Mouse (Mus musculus): ENCODE measurements at regions not wholly inside any gene's neighbourhood (a gene's known extent, or its start where the extent isn't known, plus 50 kb on each side); places are given as distances from the start of the nearest gene placed in this dataset.

GRCm38 (mm10) chr11:95198196-95198595 lies 52.1 kb upstream of the Dlx4 start:
- H3K4me2 ChIP-seq (replicated peaks): no peak overlapping the region
- WGBS: 38% methylated on average over 13 of the region's 13 CpGs
- no peak overlapping the region for H3K27ac ChIP-seq
- H3K36me3 ChIP-seq: no peaks in the 10 kb centered on the region
- ATAC-seq (ENCODE audit: low FRiP score): no peak
- no peak overlapping the region for H3K9ac ChIP-seq
- no peaks in the 10 kb centered on the region; the same call in 1 of the 2 replicates for H3K9me3 ChIP-seq (replicated peaks)
- peaks cover 22% of the 10 kb centered on the region for H3K4me1 ChIP-seq
- peaks cover 49% of the 10 kb centered on the region for H3K27me3 ChIP-seq
- H3K4me3 ChIP-seq: no peak overlapping the region

- H3K4me2 ChIP-seq (replicated peaks): no peak overlapping the region
- H3K4me3 ChIP-seq: no peak overlapping the region
- no peaks in the 10 kb centered on the region; the same call in 1 of the 2 replicates for H3K9me3 ChIP-seq (replicated peaks)
- no peaks in the 10 kb centered on the region for H3K36me3 ChIP-seq
- no peak overlapping the region for H3K27ac ChIP-seq
- H3K4me1 ChIP-seq: peaks cover 23% of the 10 kb centered on the region
- ATAC-seq (ENCODE audit: low FRiP score): no peak
- peaks cover 66% of the 10 kb centered on the region for H3K27me3 ChIP-seq
- WGBS: 60% methylated on average over 3 of the region's 3 CpGs
- no peak overlapping the region for H3K9ac ChIP-seq
These were observed 54.9 kb upstream of the Dlx4 start for GRCm38 (mm10) chr11:95200971-95201370.

DNA sequence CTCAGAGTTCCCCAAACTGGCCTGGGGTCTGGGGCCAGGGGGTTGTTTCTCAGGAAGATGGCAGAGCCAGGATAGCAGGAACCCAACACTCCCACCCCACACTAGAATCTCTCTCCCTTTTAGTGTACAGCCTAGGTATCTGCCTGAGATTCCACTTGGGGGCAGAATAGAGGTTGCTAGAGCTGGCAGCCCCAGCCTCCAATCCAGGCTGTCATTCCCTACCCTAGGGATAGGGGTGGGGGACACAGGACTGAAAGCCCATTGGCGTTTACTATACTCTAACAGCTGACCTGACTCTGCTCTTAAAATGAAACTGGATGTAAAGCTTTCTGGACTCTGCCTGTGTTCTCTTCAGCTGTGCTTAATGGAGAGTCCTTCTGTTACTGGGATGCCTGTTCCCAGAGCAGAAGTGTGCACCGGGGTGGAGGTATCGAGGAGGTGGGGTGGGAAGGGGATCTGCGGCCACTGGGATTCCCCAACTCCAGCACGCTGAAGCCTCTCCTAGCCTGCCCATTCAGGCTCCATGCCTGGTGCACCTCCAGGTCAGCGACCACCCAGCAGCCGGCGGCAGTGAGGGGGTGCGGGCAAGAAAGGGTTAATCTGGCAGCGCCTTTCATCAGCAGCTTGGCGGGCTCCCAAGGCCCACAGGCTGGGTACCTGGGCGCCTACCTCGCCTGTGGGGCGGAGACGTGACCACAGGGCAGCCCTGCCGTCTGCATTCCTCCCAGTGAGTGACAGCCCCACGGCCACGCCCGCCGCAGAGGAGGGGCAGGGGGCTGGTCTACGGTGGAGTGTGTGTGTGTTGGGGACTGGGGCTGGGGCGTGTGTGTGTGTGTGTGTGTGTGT lies 50.9 kb upstream of the Tac4 start:
- peaks cover 22% of the 10 kb centered on the region for H3K27me3 ChIP-seq
- H3K9me3 ChIP-seq (replicated peaks): no peaks in the 10 kb centered on the region
- no peaks in the 10 kb centered on the region for H3K36me3 ChIP-seq
- H3K4me1 ChIP-seq: peaks cover 29% of the 10 kb centered on the region
- peak overlapping the region; percentile 32; the same call in 1 of the 2 replicates for H3K9ac ChIP-seq
- H3K27ac ChIP-seq: peak overlapping the region; percentile 36; the same call in 1 of the 2 replicates
- H3K4me3 ChIP-seq: peak overlapping the region; percentile 32
- WGBS: 3% methylated on average over 21 of the region's 22 CpGs
- ATAC-seq (ENCODE audit: low FRiP score): peak; percentile 76
- peak overlapping the region; percentile 58 for H3K4me2 ChIP-seq (replicated peaks)

DNA sequence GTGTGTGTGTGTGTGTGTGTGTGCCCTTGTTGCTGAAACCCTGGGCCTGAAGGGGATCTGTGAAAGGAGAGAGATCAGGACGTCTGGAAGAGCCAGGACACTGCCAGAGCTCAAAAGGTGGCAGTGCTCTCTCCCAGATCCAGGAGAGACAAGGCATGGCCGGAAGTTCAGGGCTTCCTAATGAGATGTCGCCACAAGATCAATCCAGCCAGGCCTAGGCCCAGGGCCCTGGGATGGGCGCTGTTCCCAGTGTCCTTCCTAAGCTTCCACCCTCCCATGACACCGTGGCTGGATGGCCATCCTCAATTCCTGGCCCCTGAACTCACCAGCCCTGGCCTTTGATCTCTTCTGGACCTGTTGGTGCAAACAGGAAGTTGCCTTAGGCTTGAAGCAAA lies 50.3 kb upstream of the Tac4 start:
- no peak for ATAC-seq (ENCODE audit: low FRiP score)
- H3K27me3 ChIP-seq: peaks cover 21% of the 10 kb centered on the region
- H3K9me3 ChIP-seq (replicated peaks): no peaks in the 10 kb centered on the region
- H3K9ac ChIP-seq: peak overlapping the region; percentile 32; the same call in 1 of the 2 replicates
- peak overlapping the region; percentile 58 for H3K4me2 ChIP-seq (replicated peaks)
- WGBS: 25% methylated on average over 5 of the region's 5 CpGs
- H3K27ac ChIP-seq: no peak overlapping the region
- peaks cover 24% of the 10 kb centered on the region for H3K4me1 ChIP-seq
- no peaks in the 10 kb centered on the region for H3K36me3 ChIP-seq
- 0 out of 2 replicates have a peak overlapping the region, but pooled peaks have one; percentile 32 for H3K4me3 ChIP-seq

Measured in hindbrain, embryonic 12.5 days (tissue).